Mouse (Mus musculus) thymus, postnatal 36 days (tissue): Measurements from ENCODE around the gene Gm28171.
"Not testable (repeated sequence)": the region's sequence is repeated elsewhere in the genome, so short reads cannot be mapped to it uniquely, and the experiment has no call there.

ENCODE experiments used
- DNase-seq, 2 experiments: peaks; one replicate each; pipeline ENCODE4 v3.0.0; 2022; ENCODE audit warnings: mixed read lengths in 2 of 2

The Gm28171 gene

GRCm38 (mm10) chrY:5793095-5793494 is at the start of gene Gm28171:
Gene Gm28171, plus strand, starts transcription at chrY:5793395.
- DNase-seq: not testable (repeated sequence)
